Mouse (Mus musculus) erythroblast, embryonic 14.5 days (primary cell): ENCODE data around the gene Mdc1.

Source experiments
- GATA1 ChIP-seq: IDR thresholded peaks from 2 replicates; pipeline ENCODE4 v1.6.1; 2012; ENCODE audit warnings: low read length, inconsistent platforms, mixed read lengths
- TAL1 ChIP-seq: IDR thresholded peaks from 3 replicates; pipeline ENCODE4 v1.6.1; 2012; ENCODE audit warnings: low read length, inconsistent platforms, mixed read lengths

DNA sequence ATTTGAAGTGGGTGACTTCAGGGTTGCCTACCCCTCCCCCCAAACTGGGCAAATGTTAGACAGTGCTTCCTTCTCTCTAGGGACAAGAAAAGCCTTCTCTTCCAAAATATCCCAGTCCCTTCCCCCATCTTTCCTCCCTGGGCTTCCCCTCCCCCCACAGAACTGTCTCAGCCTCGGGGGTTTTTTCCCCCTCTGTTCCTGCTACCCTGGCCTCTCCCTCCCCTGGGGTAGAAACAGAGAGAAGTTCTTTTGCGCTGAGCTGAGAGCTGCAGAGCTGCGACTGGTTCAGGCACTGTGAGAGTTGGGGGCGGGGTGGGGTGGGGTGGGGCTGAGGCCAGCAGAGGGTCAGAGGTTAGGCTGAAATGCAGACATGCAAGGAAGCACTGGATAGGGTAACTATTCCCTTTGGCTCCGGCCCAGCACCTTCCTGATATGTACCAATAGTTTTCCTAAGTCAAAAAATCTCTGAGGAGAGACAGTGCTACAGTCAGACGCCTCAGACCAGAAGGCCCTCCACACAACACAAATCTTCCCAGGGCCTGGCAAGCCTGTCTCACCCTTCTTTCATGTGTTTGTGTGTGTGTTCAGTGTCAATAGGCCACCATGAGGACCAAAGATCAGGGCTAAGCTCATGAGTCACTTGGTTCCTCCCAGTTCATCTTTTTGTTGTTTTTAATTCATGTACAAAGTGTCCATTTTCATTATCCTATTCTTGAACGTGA lies 28.2 kb downstream of the Mdc1 start:
- TF ChIP-seq TAL1 (no peak), GATA1 (no peak)
